Mouse (Mus musculus): ENCODE data around the gene Msi2. TPM values are rescaled to one million over a fixed set of nuclear protein-coding genes. Genes with fewer than 3 reads are reported as not detected.

Msi2 gene
- polyA plus RNA-seq, 1 experiment from 2014 or later = 29.9 TPM

GRCm38 (mm10) chr11:88687010-88687409 lies 31.3 kb downstream of the Msi2 start:
- no peaks in the 10 kb centered on the region for H3K27me3 ChIP-seq (ENCODE audit: insufficient read depth, poor library complexity, severe bottlenecking)
- no peak overlapping the region for H3K4me3 ChIP-seq
- no peak for DNase-seq (ENCODE audit: low spot score)
- no peak overlapping the region for H3K27ac ChIP-seq
- peaks cover 96% of the 10 kb centered on the region for H3K4me1 ChIP-seq (replicated peaks)
- no peaks in the 10 kb centered on the region for H3K9me3 ChIP-seq
- WGBS = 82% methylated on average over 5 of the region's 5 CpGs
- H3K36me3 ChIP-seq = peaks cover 82% of the 10 kb centered on the region

GRCm38 (mm10) chr11:88686061-88686460 lies 32.3 kb downstream of the Msi2 start:
- H3K4me1 ChIP-seq (replicated peaks) = peaks cover 94% of the 10 kb centered on the region
- WGBS = 83% methylated on average over 7 of the region's 7 CpGs
- H3K9me3 ChIP-seq = no peaks in the 10 kb centered on the region
- no peak overlapping the region for H3K4me3 ChIP-seq
- H3K27ac ChIP-seq = no peak overlapping the region
- DNase-seq (ENCODE audit: low spot score) = no peak
- peaks cover 89% of the 10 kb centered on the region for H3K36me3 ChIP-seq
- no peaks in the 10 kb centered on the region for H3K27me3 ChIP-seq (ENCODE audit: insufficient read depth, poor library complexity, severe bottlenecking)

- DNase-seq (ENCODE audit: low spot score) = no peak
- 78% methylated on average over 14 of the region's 14 CpGs for WGBS
- H3K4me1 ChIP-seq (replicated peaks) = peaks cover 84% of the 10 kb centered on the region
- peak overlapping the region; percentile 40 for H3K27ac ChIP-seq
- peaks cover 97% of the 10 kb centered on the region for H3K36me3 ChIP-seq
- no peaks in the 10 kb centered on the region for H3K9me3 ChIP-seq
- no peaks in the 10 kb centered on the region for H3K27me3 ChIP-seq (ENCODE audit: insufficient read depth, poor library complexity, severe bottlenecking)
- H3K4me3 ChIP-seq = no peak overlapping the region
Measured at GRCm38 (mm10) chr11:88683026-88683770, 35.1 kb downstream of the Msi2 start.

GRCm38 (mm10) chr11:88677350-88677749 lies 41.0 kb downstream of the Msi2 start:
- Histone ChIP-seq H3K9me3 (no peaks in the 10 kb centered on the region), H3K4me3 (no peak overlapping the region), H3K27me3 (ENCODE audit: insufficient read depth, poor library complexity, severe bottlenecking) (no peaks in the 10 kb centered on the region), H3K4me1 (replicated peaks) (peaks cover 54% of the 10 kb centered on the region), H3K27ac (no peak overlapping the region), H3K36me3 (peaks cover 97% of the 10 kb centered on the region)
- WGBS = 85% methylated on average over 7 of the region's 7 CpGs
- no peak for DNase-seq (ENCODE audit: low spot score)

- Histone ChIP-seq H3K27me3 (ENCODE audit: insufficient read depth, poor library complexity, severe bottlenecking) (no peaks in the 10 kb centered on the region), H3K4me1 (replicated peaks) (peaks cover 47% of the 10 kb centered on the region), H3K4me3 (no peak overlapping the region), H3K9me3 (no peaks in the 10 kb centered on the region), H3K27ac (peak overlapping the region; percentile 37; the same call in 1 of the 2 replicates), H3K36me3 (peaks cover 97% of the 10 kb centered on the region)
- 87% methylated on average over 2 of the region's 2 CpGs for WGBS
- no peak for DNase-seq (ENCODE audit: low spot score)
Measured at GRCm38 (mm10) chr11:88676597-88676996, 41.7 kb downstream of the Msi2 start.

- 88% methylated on average over 18 of the region's 18 CpGs for WGBS
- H3K4me3 ChIP-seq = no peak overlapping the region
- peak overlapping the region; percentile 37 for H3K27ac ChIP-seq
- H3K36me3 ChIP-seq = peaks cover 98% of the 10 kb centered on the region
- no peak for DNase-seq (ENCODE audit: low spot score)
- H3K27me3 ChIP-seq (ENCODE audit: insufficient read depth, poor library complexity, severe bottlenecking) = no peaks in the 10 kb centered on the region
- no peaks in the 10 kb centered on the region for H3K9me3 ChIP-seq
- peaks cover 46% of the 10 kb centered on the region for H3K4me1 ChIP-seq (replicated peaks)
Measured at GRCm38 (mm10) chr11:88675526-88676353, 42.6 kb downstream of the Msi2 start.

- no peak overlapping the region for H3K4me3 ChIP-seq
- peaks cover 48% of the 10 kb centered on the region for H3K4me1 ChIP-seq (replicated peaks)
- 91% methylated on average over 9 of the region's 9 CpGs for WGBS
- peaks cover 98% of the 10 kb centered on the region for H3K36me3 ChIP-seq
- DNase-seq (ENCODE audit: low spot score) = no peak
- H3K27me3 ChIP-seq (ENCODE audit: insufficient read depth, poor library complexity, severe bottlenecking) = no peaks in the 10 kb centered on the region
- H3K9me3 ChIP-seq = no peaks in the 10 kb centered on the region
- H3K27ac ChIP-seq = no peak overlapping the region
Measured at GRCm38 (mm10) chr11:88674075-88674474, 44.2 kb downstream of the Msi2 start.

- Histone ChIP-seq H3K4me1 (replicated peaks) (peaks cover 43% of the 10 kb centered on the region), H3K27ac (0 out of 2 replicates have a peak overlapping the region, but pooled peaks have one; percentile 5), H3K4me3 (no peak overlapping the region), H3K9me3 (no peaks in the 10 kb centered on the region), H3K36me3 (peaks cover 98% of the 10 kb centered on the region), H3K27me3 (ENCODE audit: insufficient read depth, poor library complexity, severe bottlenecking) (no peaks in the 10 kb centered on the region)
- DNase-seq (ENCODE audit: low spot score) = no peak
- 78% methylated on average over 5 of the region's 5 CpGs for WGBS
Measured at GRCm38 (mm10) chr11:88670925-88671324, 47.4 kb downstream of the Msi2 start.

GRCm38 (mm10) chr11:88669106-88669505 lies 49.2 kb downstream of the Msi2 start:
- no peak for DNase-seq (ENCODE audit: low spot score)
- Histone ChIP-seq H3K27ac (no peak overlapping the region), H3K9me3 (no peaks in the 10 kb centered on the region), H3K36me3 (peaks cover 98% of the 10 kb centered on the region), H3K27me3 (ENCODE audit: insufficient read depth, poor library complexity, severe bottlenecking) (no peaks in the 10 kb centered on the region), H3K4me3 (no peak overlapping the region), H3K4me1 (replicated peaks) (peaks cover 46% of the 10 kb centered on the region)
- WGBS = 90% methylated on average over 7 of the region's 7 CpGs

GRCm38 (mm10) chr11:88668345-88668744 lies 50.0 kb downstream of the Msi2 start:
- Histone ChIP-seq H3K27ac (0 out of 2 replicates have a peak overlapping the region, but pooled peaks have one; percentile 8), H3K4me1 (replicated peaks) (peaks cover 46% of the 10 kb centered on the region), H3K27me3 (ENCODE audit: insufficient read depth, poor library complexity, severe bottlenecking) (no peaks in the 10 kb centered on the region), H3K36me3 (peaks cover 98% of the 10 kb centered on the region), H3K9me3 (no peaks in the 10 kb centered on the region), H3K4me3 (no peak overlapping the region)
- DNase-seq (ENCODE audit: low spot score) = no peak
- 94% methylated on average over 14 of the region's 14 CpGs for WGBS

GRCm38 (mm10) chr11:88665799-88666198 lies 52.5 kb downstream of the Msi2 start:
- H3K27me3 ChIP-seq (ENCODE audit: insufficient read depth, poor library complexity, severe bottlenecking) = no peaks in the 10 kb centered on the region
- peaks cover 57% of the 10 kb centered on the region for H3K4me1 ChIP-seq (replicated peaks)
- no peak for DNase-seq (ENCODE audit: low spot score)
- peaks cover 100% of the 10 kb centered on the region for H3K36me3 ChIP-seq
- WGBS = 90% methylated on average over 15 of the region's 15 CpGs
- no peaks in the 10 kb centered on the region for H3K9me3 ChIP-seq
- H3K27ac ChIP-seq = no peak overlapping the region
- no peak overlapping the region for H3K4me3 ChIP-seq

GRCm38 (mm10) chr11:88661444-88662180 lies 56.7 kb downstream of the Msi2 start:
- whole genome bisulfite sequencing = 87% methylated on average over 11 of the region's 11 CpGs
- no peaks in the 10 kb centered on the region for H3K27me3 ChIP-seq (ENCODE audit: insufficient read depth, poor library complexity, severe bottlenecking)
- no peak for DNase-seq (ENCODE audit: low spot score)
- peaks cover 50% of the 10 kb centered on the region for H3K4me1 ChIP-seq (replicated peaks)
- no peak overlapping the region for H3K4me3 ChIP-seq
- H3K9me3 ChIP-seq = no peaks in the 10 kb centered on the region
- H3K27ac ChIP-seq = 0 out of 2 replicates have a peak overlapping the region, but pooled peaks have one; percentile 40
- H3K36me3 ChIP-seq = peaks cover 100% of the 10 kb centered on the region
